Mouse (Mus musculus): ENCODE data around the gene Mettl8. TPM values are rescaled to one million over a fixed set of nuclear protein-coding genes. Genes with fewer than 3 reads are reported as not detected.

Mettl8 gene
- 16.1 to 19.0 TPM (median 17.0 TPM) in 4 replicates for total RNA-seq (2023)

DNA sequence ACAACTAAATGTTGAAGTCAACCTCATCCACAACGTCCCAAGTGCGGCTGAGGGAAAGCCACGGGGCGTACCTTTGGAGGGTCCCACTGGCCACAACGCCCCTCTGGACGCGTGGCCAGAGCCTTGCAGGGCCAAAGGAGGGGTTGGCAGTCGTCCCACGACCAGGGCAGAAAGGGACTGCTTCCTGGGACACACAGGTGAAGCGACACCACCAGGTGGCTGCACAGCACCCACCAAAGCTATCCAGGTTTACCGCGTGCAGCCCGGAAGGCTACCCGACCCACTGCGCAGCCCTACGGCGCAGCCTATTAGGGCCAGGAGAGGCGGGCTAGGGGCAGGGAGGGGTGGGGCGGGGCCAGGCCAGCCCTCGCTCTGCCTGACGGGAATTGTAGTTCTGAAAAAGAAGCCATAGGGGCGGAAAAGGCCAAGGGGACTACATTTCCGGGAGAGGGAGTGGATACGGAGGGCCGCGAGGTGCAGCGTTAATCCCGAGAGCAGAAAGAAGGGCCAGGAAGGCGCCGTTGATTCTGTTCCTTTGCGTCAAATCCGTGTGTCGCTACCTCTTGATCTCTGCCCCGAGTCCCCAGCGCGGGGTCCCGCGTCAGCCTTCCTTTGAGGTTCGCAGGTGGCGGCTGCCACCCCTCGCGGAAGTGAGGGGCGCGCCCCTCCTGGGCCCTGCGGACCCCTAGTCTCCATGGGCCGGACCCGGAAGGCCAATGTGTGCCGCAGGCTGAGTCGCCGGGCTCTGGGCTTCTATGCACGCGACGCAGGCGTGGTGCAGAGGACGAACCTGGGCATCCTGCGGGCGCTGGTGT, at the start of gene Mettl8, which contains the start of gene Dcaf17:
Gene Mettl8, minus strand, starts transcription at position 284 of the 815 bp plus-strand sequence.
Gene Dcaf17, plus strand, starts transcription at position 29 of the 815 bp plus-strand sequence.

Other genes with a start within 250 kb of the Mettl8 start
- gene Tlk1, start 229.9 kb downstream of the Mettl8 start, total RNA-seq (2023) = 77.3 to 100 TPM (median 89.3 TPM) in 4 replicates
- gene Dcaf17, start 255 bp downstream of the Mettl8 start, total RNA-seq (2023) = 18.6 to 27.1 TPM (median 20.8 TPM) in 4 replicates
- 0.13 to 0.18 TPM (median 0.17 TPM) in 3 of 4 replicates, not detected in the other for gene Cybrd1, start 62.3 kb upstream of the Mettl8 start, total RNA-seq (2023)
- 65.6 to 66.3 TPM (median 65.8 TPM) in 4 replicates for gene Dync1i2, start 156.1 kb upstream of the Mettl8 start, total RNA-seq (2023)

Measured in B cell, adult 62 days (primary cell).